Mouse (Mus musculus): Measurements from ENCODE around the gene Pank3. TPM values are rescaled to one million over a fixed set of nuclear protein-coding genes. Genes with fewer than 3 reads are reported as not detected.
"Not testable (repeated sequence)": the region's sequence is repeated elsewhere in the genome, so short reads cannot be mapped to it uniquely, and the experiment has no call there.

Gene Pank3
- polyA plus RNA-seq, 1 experiment from 2014 or later, result 22.8 TPM

GRCm38 (mm10) chr11:35784002-35784401 is 14.7 kb downstream of the Pank3 start:
- Histone ChIP-seq H3K4me1 (replicated peaks) (peaks cover 3% of the 10 kb centered on the region; the same call in 1 of the 2 replicates), H3K4me2 (no peak overlapping the region), H3K27ac (no peak overlapping the region), H3K9me3 (no peaks in the 10 kb centered on the region), H3K4me3 (no peak overlapping the region), H3K36me3 (peaks cover 57% of the 10 kb centered on the region), H3K9ac (no peak overlapping the region), H3K27me3 (no peaks in the 10 kb centered on the region)
- ATAC-seq (ENCODE audit: low FRiP score), result no peak
- WGBS, result 90% methylated on average over 3 of the region's 3 CpGs

- peaks cover 52% of the 10 kb centered on the region for H3K36me3 ChIP-seq
- no peak overlapping the region for H3K4me2 ChIP-seq
- no peak for ATAC-seq (ENCODE audit: low FRiP score)
- no peaks in the 10 kb centered on the region for H3K9me3 ChIP-seq
- 94% methylated on average over 4 of the region's 4 CpGs for WGBS
- peaks cover 3% of the 10 kb centered on the region; the same call in 1 of the 2 replicates for H3K4me1 ChIP-seq (replicated peaks)
- H3K27me3 ChIP-seq, result no peaks in the 10 kb centered on the region
- no peak overlapping the region for H3K27ac ChIP-seq
- no peak overlapping the region for H3K4me3 ChIP-seq
- H3K9ac ChIP-seq, result no peak overlapping the region
Observed at GRCm38 (mm10) chr11:35784537-35784936, 15.3 kb downstream of the Pank3 start.

- no peak overlapping the region for H3K4me2 ChIP-seq
- WGBS, result 49% methylated on average over 2 of the region's 2 CpGs
- ATAC-seq (ENCODE audit: low FRiP score), result no peak
- no peak overlapping the region for H3K9ac ChIP-seq
- H3K27me3 ChIP-seq, result no peaks in the 10 kb centered on the region
- no peak overlapping the region for H3K27ac ChIP-seq
- no peaks in the 10 kb centered on the region for H3K9me3 ChIP-seq
- no peak overlapping the region for H3K4me3 ChIP-seq
- H3K4me1 ChIP-seq (replicated peaks), result peaks cover 3% of the 10 kb centered on the region; the same call in 1 of the 2 replicates
- H3K36me3 ChIP-seq, result peaks cover 33% of the 10 kb centered on the region
Observed at GRCm38 (mm10) chr11:35788443-35788842, 19.2 kb downstream of the Pank3 start.

- H3K4me2 ChIP-seq; H3K9me3 ChIP-seq; H3K4me3 ChIP-seq; H3K36me3 ChIP-seq; ATAC-seq (ENCODE audit: low FRiP score); H3K9ac ChIP-seq; H3K27ac ChIP-seq: not testable (repeated sequence)
- H3K27me3 ChIP-seq, result peaks cover 33% of the 10 kb centered on the region
- 92% methylated on average over 5 of the region's 5 CpGs for WGBS
- H3K4me1 ChIP-seq (replicated peaks), result peaks cover 21% of the 10 kb centered on the region
Observed at GRCm38 (mm10) chr11:35792800-35793199, 23.5 kb downstream of the Pank3 start.

- peaks cover 57% of the 10 kb centered on the region for H3K27me3 ChIP-seq
- ATAC-seq (ENCODE audit: low FRiP score), result peak; percentile 80
- peak overlapping the region; percentile 91 for H3K27ac ChIP-seq
- H3K4me1 ChIP-seq (replicated peaks), result peaks cover 27% of the 10 kb centered on the region
- no peaks in the 10 kb centered on the region for H3K36me3 ChIP-seq
- peak overlapping the region; percentile 88 for H3K4me2 ChIP-seq
- H3K9ac ChIP-seq, result peak overlapping the region; percentile 82
- H3K4me3 ChIP-seq, result peak overlapping the region; percentile 69
- WGBS, result 3% methylated on average over 67 of the region's 86 CpGs
- no peaks in the 10 kb centered on the region for H3K9me3 ChIP-seq
Observed at GRCm38 (mm10) chr11:35797751-35798494, 28.6 kb downstream of the Pank3 start.

- 2% methylated on average over 20 of the region's 23 CpGs for WGBS
- Histone ChIP-seq H3K4me3 (peak overlapping the region; percentile 69), H3K27me3 (peaks cover 57% of the 10 kb centered on the region), H3K4me1 (replicated peaks) (peaks cover 27% of the 10 kb centered on the region), H3K9me3 (no peaks in the 10 kb centered on the region), H3K27ac (peak overlapping the region; percentile 91), H3K9ac (peak overlapping the region; percentile 82), H3K36me3 (no peaks in the 10 kb centered on the region), H3K4me2 (peak overlapping the region; percentile 88)
- peak; percentile 96 for ATAC-seq (ENCODE audit: low FRiP score)
Observed at GRCm38 (mm10) chr11:35798495-35798820, 29.2 kb downstream of the Pank3 start.

- Histone ChIP-seq H3K4me1 (replicated peaks) (peaks cover 27% of the 10 kb centered on the region), H3K9me3 (no peaks in the 10 kb centered on the region), H3K36me3 (no peaks in the 10 kb centered on the region), H3K4me2 (peak within 1 kb of the TSS; percentile 88), H3K4me3 (peak within 1 kb of the TSS; percentile 69), H3K27me3 (peaks cover 57% of the 10 kb centered on the region), H3K27ac (peak within 1 kb of the TSS; percentile 91), H3K9ac (peak within 1 kb of the TSS; percentile 82)
- 7% methylated on average over 11 of the region's 11 CpGs for WGBS
- peak; percentile 30; the same call in 1 of the 2 replicates for ATAC-seq (ENCODE audit: low FRiP score)
Observed at GRCm38 (mm10) chr11:35798874-35799273, 29.6 kb downstream of the Pank3 start, which contains the start of gene Fbll1. TSS of gene Fbll1 (minus strand) at chr11:35798884.

GRCm38 (mm10) chr11:35801332-35801731 is 32.0 kb downstream of the Pank3 start:
- Histone ChIP-seq H3K4me2 (no peak overlapping the region), H3K9me3 (no peaks in the 10 kb centered on the region), H3K27me3 (peaks cover 39% of the 10 kb centered on the region), H3K4me3 (no peak overlapping the region), H3K9ac (no peak overlapping the region), H3K36me3 (peaks cover 3% of the 10 kb centered on the region; the same call in 1 of the 2 replicates), H3K4me1 (replicated peaks) (peaks cover 24% of the 10 kb centered on the region), H3K27ac (no peak overlapping the region)
- WGBS, result 76% methylated on average over 5 of the region's 5 CpGs
- ATAC-seq (ENCODE audit: low FRiP score), result no peak

GRCm38 (mm10) chr11:35811458-35811857 is 42.2 kb downstream of the Pank3 start:
- Histone ChIP-seq H3K36me3 (peaks cover 99% of the 10 kb centered on the region), H3K4me3 (no peak overlapping the region), H3K27me3 (no peaks in the 10 kb centered on the region), H3K4me1 (replicated peaks) (no peaks in the 10 kb centered on the region), H3K27ac (no peak overlapping the region), H3K4me2 (no peak overlapping the region), H3K9me3 (no peaks in the 10 kb centered on the region), H3K9ac (no peak overlapping the region)
- 86% methylated on average over 10 of the region's 10 CpGs for WGBS
- no peak for ATAC-seq (ENCODE audit: low FRiP score)

- Histone ChIP-seq H3K9me3 (no peaks in the 10 kb centered on the region), H3K9ac (no peak overlapping the region), H3K27ac (no peak overlapping the region), H3K4me2 (no peak overlapping the region), H3K4me1 (replicated peaks) (no peaks in the 10 kb centered on the region), H3K4me3 (no peak overlapping the region), H3K36me3 (peaks cover 97% of the 10 kb centered on the region), H3K27me3 (no peaks in the 10 kb centered on the region)
- 93% methylated on average over 12 of the region's 12 CpGs for WGBS
- ATAC-seq (ENCODE audit: low FRiP score), result no peak
Observed at GRCm38 (mm10) chr11:35816316-35816715, 47.0 kb downstream of the Pank3 start.

GRCm38 (mm10) chr11:35827714-35828113 is 58.4 kb downstream of the Pank3 start:
- Histone ChIP-seq H3K4me3 (no peak overlapping the region), H3K4me2 (no peak overlapping the region), H3K9ac (no peak overlapping the region), H3K4me1 (replicated peaks) (peaks cover 6% of the 10 kb centered on the region), H3K9me3 (no peaks in the 10 kb centered on the region), H3K27ac (no peak overlapping the region), H3K36me3 (peaks cover 87% of the 10 kb centered on the region), H3K27me3 (no peaks in the 10 kb centered on the region)
- ATAC-seq (ENCODE audit: low FRiP score), result no peak
- WGBS, result 95% methylated on average over 6 of the region's 6 CpGs

- no peak overlapping the region for H3K4me2 ChIP-seq
Observed at GRCm38 (mm10) chr11:35832139-35832538, 62.9 kb downstream of the Pank3 start.

GRCm38 (mm10) chr11:35833270-35833669 is 64.0 kb downstream of the Pank3 start:
- Histone ChIP-seq H3K4me2 (peak overlapping the region; percentile 85), H3K9ac (peak overlapping the region; percentile 87), H3K36me3 (peaks cover 35% of the 10 kb centered on the region), H3K4me1 (replicated peaks) (peaks cover 22% of the 10 kb centered on the region), H3K9me3 (no peaks in the 10 kb centered on the region), H3K4me3 (peak overlapping the region; percentile 91), H3K27me3 (no peaks in the 10 kb centered on the region), H3K27ac (no peak overlapping the region)
- ATAC-seq (ENCODE audit: low FRiP score), result no peak
- WGBS, result 90% methylated on average over 6 of the region's 6 CpGs

More at GRCm38 (mm10) chr11:35832139-35832538, 62.9 kb downstream of the Pank3 start:
- Histone ChIP-seq H3K36me3 (peaks cover 47% of the 10 kb centered on the region), H3K9me3 (no peaks in the 10 kb centered on the region), H3K27me3 (no peaks in the 10 kb centered on the region), H3K4me1 (replicated peaks) (peaks cover 19% of the 10 kb centered on the region), H3K27ac (no peak overlapping the region), H3K9ac (no peak overlapping the region), H3K4me3 (no peak overlapping the region)
- ATAC-seq (ENCODE audit: low FRiP score), result no peak
- 87% methylated on average over 4 of the region's 4 CpGs for WGBS
